ENCODE assay signal across 19 mouse cellular contexts in genomic region chr13:117423558-117423957, GRCm38 (mm10).
DNase-seq lines count a peak whose midpoint lies in the region; ATAC-seq lines count a peak whose summit lies in the region.
"Had no signal": no experiment of that assay in that cellular context is flagged by ENCODE, and none has a peak within 500 bp of the region (broad histone marks: within the 10 kb centered on the region; RNA-seq: fewer than 3 reads in every experiment).

No protein-coding gene starts in this region.

- H3K4me2 ChIP-seq in embryonic facial prominence, embryonic 11.5 days (ENCODE audit: low read depth, low read length): no peak overlapping the region
- no peak overlapping the region for H3K4me2 ChIP-seq in embryonic facial prominence, embryonic 14.5 days (ENCODE audit: low read depth, low read length)

- no peaks in the 10 kb centered on the region for H3K9me3 ChIP-seq in embryonic facial prominence, embryonic 11.5 days (replicated peaks; ENCODE audit: control insufficient read depth, low read length)
- no peaks in the 10 kb centered on the region for H3K9me3 ChIP-seq in embryonic facial prominence, embryonic 10.5 days
- no peaks in the 10 kb centered on the region for H3K9me3 ChIP-seq in embryonic facial prominence, embryonic 14.5 days (ENCODE audit: control insufficient read depth, low read length)

- no peak for DNase-seq in embryonic facial prominence, embryonic 11.5 days (ENCODE audit: low spot score)
- DNase-seq in embryonic facial prominence, embryonic 10.5 days (ENCODE audit: low spot score): no peak
- DNase-seq in embryonic facial prominence, embryonic 14.5 days (ENCODE audit: low spot score): peak; percentile 23
- no peak for DNase-seq in gastrocnemius, postnatal 14 days
- DNase-seq: adrenal gland, adult 2 months; adrenal gland, adult 8-10 months; adrenal gland, postnatal 10 days; adrenal gland, postnatal 14 days; adrenal gland, postnatal 25 days; adrenal gland, postnatal 36 days; B cell, adult 2 months; cerebellum, adult 11 months; cerebellum, adult 11-12 months; cerebellum, adult 18-20 months had no signal

- H3K4me3 ChIP-seq in embryonic facial prominence, embryonic 11.5 days (ENCODE audit: low read depth, low read length): no peak overlapping the region
- no peak overlapping the region for H3K4me3 ChIP-seq in embryonic facial prominence, embryonic 10.5 days
- no peak overlapping the region for H3K4me3 ChIP-seq in embryonic facial prominence, embryonic 14.5 days (ENCODE audit: low read depth, low read length)

- no peaks in the 10 kb centered on the region for H3K27me3 ChIP-seq in embryonic facial prominence, embryonic 11.5 days (ENCODE audit: control insufficient read depth, insufficient read depth, low read length)
- H3K27me3 ChIP-seq in embryonic facial prominence, embryonic 10.5 days (replicated peaks; ENCODE audit: low read depth, poor library complexity, severe bottlenecking): no peaks in the 10 kb centered on the region
- no peaks in the 10 kb centered on the region for H3K27me3 ChIP-seq in embryonic facial prominence, embryonic 14.5 days (replicated peaks; ENCODE audit: control insufficient read depth, insufficient read depth, low read length)
- H3K27me3 ChIP-seq: CH12.LX, Patski had no signal

- no peak overlapping the region for H3K27ac ChIP-seq in embryonic facial prominence, embryonic 11.5 days (replicated peaks; ENCODE audit: low read depth, low read length)
- no peak overlapping the region for H3K27ac ChIP-seq in embryonic facial prominence, embryonic 10.5 days (replicated peaks)
- no peak overlapping the region for H3K27ac ChIP-seq in embryonic facial prominence, embryonic 14.5 days (replicated peaks; ENCODE audit: low read depth, low read length)

- 0 out of 2 replicates have a peak, but pooled peaks have one; percentile 21 for ATAC-seq in embryonic facial prominence, embryonic 11.5 days (replicated peaks; ENCODE audit: insufficient number of reproducible peaks, low FRiP score, low TSS enrichment, low read depth)
- ATAC-seq in embryonic facial prominence, embryonic 14.5 days (ENCODE audit: low read depth): peak; percentile 90; the same call in 1 of the 2 replicates
- ATAC-seq: activated CD4-positive, CD25-positive, alpha-beta regulatory T cell, adult 4 months; CD4-positive, CD25-positive, alpha-beta regulatory T cell, adult 4 months; Patski had no signal

- no peaks in the 10 kb centered on the region for H3K36me3 ChIP-seq in embryonic facial prominence, embryonic 11.5 days (replicated peaks; ENCODE audit: control insufficient read depth, insufficient read depth, low read depth, low read length)
- H3K36me3 ChIP-seq in embryonic facial prominence, embryonic 10.5 days (replicated peaks): no peaks in the 10 kb centered on the region
- H3K36me3 ChIP-seq in embryonic facial prominence, embryonic 14.5 days (ENCODE audit: control insufficient read depth, insufficient read depth, low read length): no peaks in the 10 kb centered on the region
- H3K36me3 ChIP-seq: G1E had no signal

- no peaks in the 10 kb centered on the region for H3K4me1 ChIP-seq in embryonic facial prominence, embryonic 11.5 days (ENCODE audit: control insufficient read depth, insufficient read depth, low read length)
- H3K4me1 ChIP-seq in embryonic facial prominence, embryonic 10.5 days: no peaks in the 10 kb centered on the region
- no peaks in the 10 kb centered on the region for H3K4me1 ChIP-seq in embryonic facial prominence, embryonic 14.5 days (ENCODE audit: control insufficient read depth, insufficient read depth, low read length)

- H3K9ac ChIP-seq in embryonic facial prominence, embryonic 11.5 days (replicated peaks; ENCODE audit: low read length): no peak overlapping the region
- no peak overlapping the region for H3K9ac ChIP-seq in embryonic facial prominence, embryonic 14.5 days (ENCODE audit: low read depth, low read length)

- 87% methylated on average over 4 of the region's 4 CpGs for WGBS in embryonic facial prominence, embryonic 11.5 days
- WGBS in embryonic facial prominence, embryonic 10.5 days: 89% methylated on average over 4 of the region's 4 CpGs
- WGBS in embryonic facial prominence, embryonic 14.5 days: 75% methylated on average over 4 of the region's 4 CpGs

- intact Hi-C loops in gastrocnemius, postnatal 14 days (cut with DNase I; ENCODE audit: low total_unique reads): no loop called here
